Mouse (Mus musculus) left cerebral cortex, postnatal 10 days (tissue): ENCODE measurements at regions not wholly inside any gene's neighbourhood (a gene's known extent, or its start where the extent isn't known, plus 50 kb on each side); places are given as distances from the start of the nearest gene placed in this dataset.

Experiments
- DNase-seq, 2 experiments: peaks; one replicate each; pipeline ENCODE4 v3.0.0; 2021 to 2022; ENCODE audit warnings: low spot score in 2 of 2, mixed read lengths in 1 of 2; ENCODE audit errors: extremely low spot score in 1 of 2
- intact Hi-C: fragments of 180-260 bp; cut with DNase I; formaldehyde crosslinking; loops from one replicate; pipeline ENCODE4 v1.15.1; 2025

DNA sequence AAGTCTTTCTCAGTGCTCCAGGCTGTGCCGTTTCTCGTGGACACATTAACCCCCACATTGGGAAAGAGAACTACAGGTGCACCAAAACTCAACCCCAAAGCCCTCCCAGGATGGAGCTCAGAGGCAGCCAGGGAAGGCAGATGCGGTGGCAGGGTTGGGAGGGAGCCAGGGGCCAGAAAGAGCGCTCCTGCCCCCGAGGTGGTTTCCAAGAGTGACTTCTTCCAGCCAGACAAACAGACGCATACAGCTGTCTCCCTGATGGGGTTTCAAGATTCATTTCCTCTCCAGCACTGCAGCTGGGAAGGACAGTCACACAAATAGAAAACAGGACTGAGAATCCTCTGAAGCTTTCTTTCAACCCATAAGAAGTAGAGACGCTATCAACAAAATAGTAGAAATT lies 303.5 kb downstream of the Tns1 start:
- intact Hi-C loops: loop anchor here (10.0 kb wide), 1 partner anchor 546 kb away; no protein-coding TSS in a partner anchor
- DNase-seq: no peak

DNA sequence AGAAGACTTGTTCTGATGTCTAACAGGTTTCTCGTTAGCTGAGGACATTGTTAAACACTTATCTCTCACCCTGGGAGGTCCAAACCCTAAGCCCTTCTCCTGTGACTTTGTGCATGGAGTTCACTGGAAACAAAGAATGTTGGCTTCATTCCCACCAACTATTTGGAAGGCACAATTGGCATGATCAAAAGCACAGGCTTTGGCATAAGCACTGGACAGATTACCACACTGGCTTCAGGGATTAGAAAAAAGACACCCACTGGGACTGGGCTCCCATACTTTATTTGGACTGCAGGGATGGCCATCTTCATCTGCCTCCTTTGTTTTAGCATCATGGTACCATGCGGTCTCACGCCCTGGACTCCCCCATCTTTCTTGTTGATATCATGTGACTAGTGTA lies 317.0 kb downstream of the Tns1 start:
- intact Hi-C loops: no loop called here

DNA sequence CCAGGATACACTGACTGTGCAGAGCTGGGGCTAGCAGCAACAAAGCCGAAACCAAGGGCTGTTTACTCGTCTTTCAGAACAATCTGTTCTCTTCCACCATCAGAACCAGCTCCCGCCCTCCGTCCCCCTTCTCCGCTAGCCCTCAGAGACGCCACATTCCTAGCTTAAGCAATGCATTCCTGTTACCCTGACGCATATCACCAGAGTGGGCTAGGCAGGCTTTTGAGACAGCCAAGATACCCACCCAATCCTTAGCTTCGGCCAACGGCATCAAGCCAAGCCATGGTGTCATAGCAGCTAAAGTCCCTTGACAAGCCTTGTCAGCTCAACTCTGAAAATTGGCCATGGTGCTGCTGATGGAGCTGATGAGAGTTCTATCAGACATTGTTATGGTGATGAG lies 319.1 kb downstream of the Tns1 start:
- intact Hi-C loops: no loop called here
- DNase-seq: no peak

More for the DNA sequence above, 317.0 kb downstream of the Tns1 start:
- DNase-seq: no peak

DNA sequence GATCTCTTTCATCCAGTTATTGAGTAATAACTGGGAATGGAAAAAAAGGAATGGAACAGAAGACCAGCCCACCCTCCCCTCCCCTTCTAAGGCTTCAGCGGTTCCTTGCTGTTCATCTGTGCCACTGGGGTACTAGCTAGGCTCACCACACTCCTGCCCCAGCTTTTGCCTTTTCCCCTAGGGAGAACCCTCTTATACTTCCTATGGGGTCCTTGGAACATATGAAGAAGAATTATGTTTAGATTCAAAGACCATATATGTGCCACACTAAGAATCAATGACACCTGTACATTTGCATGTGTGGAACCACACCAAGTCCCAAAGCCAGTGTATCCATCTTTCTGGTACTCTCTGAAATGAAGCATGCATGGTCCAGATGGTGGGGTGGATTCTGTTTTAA lies 324.3 kb downstream of the Tns1 start:
- no peak for DNase-seq
- intact Hi-C loops: no loop called here

DNA sequence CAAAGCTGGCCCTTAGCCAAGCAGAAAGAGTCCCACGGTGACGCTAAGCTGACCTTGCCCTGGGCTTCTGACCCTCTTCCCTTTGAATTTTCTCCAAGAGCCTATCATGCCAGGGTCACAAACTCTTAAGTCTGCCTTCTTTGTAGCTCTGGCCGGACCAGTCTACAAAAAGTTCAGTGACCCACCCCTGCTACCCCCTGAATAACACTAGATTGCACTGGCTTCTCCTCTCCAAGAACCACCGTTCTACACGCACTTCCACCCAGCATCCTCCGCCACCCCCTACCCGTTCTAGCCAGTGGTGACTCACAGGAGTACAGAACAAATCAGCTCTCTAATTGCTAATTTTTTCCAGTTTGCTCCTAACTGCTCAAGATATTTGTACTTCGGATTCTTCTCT lies 325.0 kb downstream of the Tns1 start:
- peak in 1 of 2 experiments; percentile 37 for DNase-seq

DNA sequence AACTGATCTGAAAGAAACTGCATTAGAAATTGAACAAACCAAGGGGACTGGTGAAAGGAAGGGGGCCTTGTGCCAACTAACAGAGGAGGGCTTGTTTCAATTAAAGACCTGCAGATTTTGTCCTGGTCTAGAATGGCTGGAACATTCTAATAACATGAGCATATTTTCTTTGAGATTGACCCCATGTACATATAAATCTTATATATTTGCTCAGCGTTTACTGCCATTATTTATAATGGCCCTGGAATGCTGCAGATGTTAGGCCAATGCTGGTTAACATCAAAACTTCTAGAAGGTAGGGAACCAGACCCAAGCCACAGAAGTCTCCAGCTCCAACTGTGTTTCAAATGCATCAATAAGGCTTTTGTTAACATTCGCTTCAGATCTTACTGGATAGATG lies 326.4 kb downstream of the Tns1 start:
- no peak for DNase-seq
- intact Hi-C loops: no loop called here

More for the DNA sequence above, 325.0 kb downstream of the Tns1 start:
- intact Hi-C loops: no loop called here

DNA sequence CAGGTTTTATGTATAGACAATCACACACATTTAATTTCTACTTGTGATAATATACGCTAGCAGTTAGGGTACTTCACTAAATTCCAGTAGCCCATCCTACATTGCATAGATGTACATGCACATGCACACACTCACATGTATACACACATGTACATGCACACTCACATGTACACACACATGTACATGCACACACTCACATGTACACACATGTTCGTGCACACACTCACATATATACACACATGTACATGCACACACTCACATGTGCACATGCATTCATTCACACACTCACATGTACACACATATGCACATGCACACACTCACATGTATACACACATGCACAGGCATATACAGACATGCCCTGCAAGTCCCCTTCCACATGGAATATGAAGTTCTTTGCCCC lies 326.8 kb downstream of the Tns1 start:
- DNase-seq: no peak
- intact Hi-C loops: no loop called here

DNA sequence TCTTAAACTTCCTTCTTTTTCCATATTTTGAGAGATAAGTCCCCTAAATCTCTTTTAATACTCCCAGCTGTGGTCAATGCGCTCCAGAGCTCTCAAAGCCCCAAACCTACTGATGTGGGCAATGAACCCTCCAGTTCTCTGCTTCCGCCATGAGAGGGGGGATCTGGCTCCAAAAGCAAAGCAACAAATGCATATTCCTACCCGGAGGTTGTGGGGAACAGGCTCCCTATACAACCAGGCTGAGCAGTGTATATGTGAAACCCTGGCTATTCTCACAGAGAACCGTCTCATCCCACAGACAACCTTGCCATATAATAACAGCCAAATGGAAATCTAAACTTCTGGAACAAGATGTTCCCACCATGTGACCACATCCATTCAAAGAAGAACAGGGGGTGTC lies 330.4 kb downstream of the Tns1 start:
- no peak for DNase-seq
- intact Hi-C loops: no loop called here

DNA sequence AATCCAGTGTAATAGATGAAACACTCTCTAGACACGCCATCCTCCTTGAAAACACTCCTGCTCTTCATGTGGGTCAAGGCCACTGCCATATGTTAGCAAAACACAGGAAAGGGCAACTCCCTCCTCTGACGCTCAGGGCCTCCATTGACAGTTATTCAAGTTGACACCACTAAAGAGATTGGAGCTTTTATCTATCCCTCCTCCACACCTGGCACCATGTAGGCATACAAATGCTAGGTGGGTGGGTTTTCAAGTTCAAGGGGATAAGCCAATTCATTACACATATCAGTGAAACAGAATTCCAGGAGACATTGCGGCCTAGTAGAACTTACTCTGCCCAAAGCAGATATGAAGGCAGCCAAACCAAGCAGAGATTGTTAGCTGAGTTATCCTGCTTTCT lies 331.0 kb downstream of the Tns1 start:
- DNase-seq: no peak
- intact Hi-C loops: no loop called here

DNA sequence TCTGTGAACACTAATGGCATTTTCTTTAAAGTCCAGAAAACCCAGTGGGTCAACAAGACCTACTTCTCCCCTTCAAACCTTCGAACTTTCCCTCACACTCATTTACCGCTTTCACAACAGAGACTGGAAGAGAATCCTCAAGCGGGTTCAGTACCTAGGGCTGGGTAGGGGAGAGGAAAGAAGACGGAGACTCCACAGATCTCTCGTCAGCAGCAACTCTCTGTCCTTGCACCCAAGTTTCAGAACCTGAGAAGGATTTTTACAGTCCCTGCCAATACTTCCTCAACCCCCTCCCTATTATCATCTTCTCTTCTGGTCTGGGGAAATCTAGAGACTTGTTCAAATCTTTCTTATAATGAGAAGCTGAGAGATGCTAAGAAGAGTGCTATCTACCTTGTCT lies 331.9 kb downstream of the Tns1 start:
- intact Hi-C loops: no loop called here
- DNase-seq: no peak

DNA sequence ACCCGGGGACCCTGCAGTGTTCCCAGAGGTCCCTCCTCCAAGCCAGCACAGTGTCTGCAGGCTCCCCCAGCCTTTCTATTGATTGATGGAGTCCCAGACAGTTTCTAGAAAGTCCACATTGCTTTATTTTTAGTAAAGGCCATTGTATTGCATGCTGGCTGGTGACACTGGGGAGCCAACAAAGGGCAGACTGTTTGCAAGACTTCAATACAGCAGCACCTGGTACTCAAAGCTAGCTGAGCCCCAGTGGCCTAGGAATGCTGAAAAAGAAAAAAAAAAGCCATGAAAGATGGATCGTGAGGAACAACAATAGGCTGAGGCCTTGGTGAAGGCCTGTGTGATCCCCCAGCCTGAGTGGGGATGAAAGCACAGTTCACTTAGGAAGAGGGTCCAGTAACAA lies 336.6 kb downstream of the Tns1 start:
- DNase-seq: no peak
- intact Hi-C loops: no loop called here

DNA sequence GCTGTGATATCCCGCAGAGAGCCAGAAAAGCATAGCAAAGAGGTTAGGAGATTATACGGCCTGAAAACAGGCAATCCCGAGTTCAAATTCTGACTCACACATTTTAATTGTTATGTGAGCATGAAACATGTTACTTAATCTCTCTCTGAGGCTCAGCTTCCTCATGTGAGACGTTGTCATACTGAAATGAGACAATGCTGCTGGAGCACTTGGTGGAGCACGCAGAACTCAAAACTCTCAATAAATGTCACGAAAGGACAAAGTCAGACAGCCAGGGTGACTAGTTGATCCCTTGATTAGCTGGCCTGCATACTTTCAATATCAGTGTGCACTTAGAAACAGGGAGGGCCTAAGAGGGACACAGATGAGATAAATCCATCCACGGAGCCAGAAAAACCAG lies 337.0 kb downstream of the Tns1 start:
- DNase-seq: no peak
- intact Hi-C loops: no loop called here

DNA sequence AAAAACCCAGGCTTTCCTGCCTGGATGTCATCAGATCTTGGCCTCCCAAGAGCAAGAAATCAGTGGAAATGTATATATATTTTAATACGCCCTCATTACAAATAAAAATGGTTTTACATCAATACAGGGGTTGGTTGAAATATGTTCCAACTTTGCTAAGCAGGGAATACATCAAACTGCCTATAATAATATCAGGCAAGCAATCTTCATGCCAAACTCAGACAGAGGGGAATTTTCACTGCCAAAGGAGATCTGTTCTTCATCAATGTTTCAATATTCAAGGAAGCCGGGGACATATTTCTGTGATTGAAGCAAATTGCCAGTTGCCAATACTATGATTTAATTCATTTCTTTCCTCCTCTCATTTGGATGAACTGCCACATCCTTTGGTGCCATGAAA lies 340.9 kb downstream of the Tns1 start:
- intact Hi-C loops: no loop called here
- no peak for DNase-seq

DNA sequence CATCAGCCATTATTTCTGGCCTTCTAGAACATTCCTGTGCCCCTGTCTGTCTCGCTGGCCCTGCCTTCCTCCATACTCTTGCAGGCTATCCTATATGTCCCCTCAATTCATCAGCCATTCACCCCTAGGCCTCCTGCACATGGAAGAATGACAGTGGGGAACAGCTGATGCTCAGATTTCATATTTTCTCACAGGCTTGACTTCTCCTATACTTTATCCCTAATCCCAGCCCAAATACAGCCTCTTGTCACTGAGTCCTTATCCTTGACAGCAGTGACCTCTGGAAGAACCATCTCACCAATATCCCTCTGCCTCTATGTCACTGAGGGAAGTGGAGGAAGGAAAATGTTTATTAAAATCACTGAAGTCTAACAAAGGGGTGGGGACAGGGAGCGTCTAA lies 341.4 kb downstream of the Tns1 start:
- intact Hi-C loops: no loop called here
- DNase-seq: no peak

DNA sequence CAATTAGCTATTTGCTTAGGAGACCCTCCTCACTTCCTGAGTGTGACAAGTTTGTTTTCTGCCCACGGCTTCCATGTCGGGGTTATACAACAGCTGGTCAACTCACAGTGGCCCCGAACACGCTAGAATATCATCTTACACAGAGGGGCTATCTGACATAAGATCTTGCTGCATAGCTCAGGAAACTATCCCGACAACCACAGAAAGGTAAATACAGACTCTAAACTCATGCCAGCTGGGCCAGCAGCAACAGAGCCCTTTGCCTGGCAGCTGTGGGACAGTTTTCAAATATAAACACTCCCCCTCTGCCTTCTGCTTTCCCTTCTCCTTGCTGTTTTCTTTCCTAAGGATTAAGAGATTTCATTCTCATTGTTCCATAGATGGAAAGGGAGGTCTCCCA lies 352.5 kb downstream of the Tns1 start:
- DNase-seq: no peak
- intact Hi-C loops: no loop called here

DNA sequence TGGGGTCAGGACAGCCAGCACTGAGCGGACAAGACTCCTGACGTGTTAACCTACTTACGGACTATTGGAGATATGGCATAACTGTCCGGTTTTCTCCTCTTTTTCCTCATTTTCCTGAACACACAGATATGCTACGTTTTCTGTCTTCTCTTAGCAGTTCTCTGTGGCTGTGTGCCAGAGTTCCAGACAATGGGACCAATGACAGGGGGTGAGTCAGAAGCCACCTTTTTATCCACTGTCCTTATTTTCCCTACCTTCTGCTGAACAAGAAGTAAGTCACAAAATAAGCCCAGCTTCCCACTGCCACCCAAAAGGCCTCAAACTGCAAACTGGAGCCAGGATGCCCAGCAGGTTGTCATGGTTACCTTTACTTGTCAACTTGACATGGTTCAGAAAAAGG lies 353.6 kb downstream of the Tns1 start:
- intact Hi-C loops: no loop called here
- no peak for DNase-seq

DNA sequence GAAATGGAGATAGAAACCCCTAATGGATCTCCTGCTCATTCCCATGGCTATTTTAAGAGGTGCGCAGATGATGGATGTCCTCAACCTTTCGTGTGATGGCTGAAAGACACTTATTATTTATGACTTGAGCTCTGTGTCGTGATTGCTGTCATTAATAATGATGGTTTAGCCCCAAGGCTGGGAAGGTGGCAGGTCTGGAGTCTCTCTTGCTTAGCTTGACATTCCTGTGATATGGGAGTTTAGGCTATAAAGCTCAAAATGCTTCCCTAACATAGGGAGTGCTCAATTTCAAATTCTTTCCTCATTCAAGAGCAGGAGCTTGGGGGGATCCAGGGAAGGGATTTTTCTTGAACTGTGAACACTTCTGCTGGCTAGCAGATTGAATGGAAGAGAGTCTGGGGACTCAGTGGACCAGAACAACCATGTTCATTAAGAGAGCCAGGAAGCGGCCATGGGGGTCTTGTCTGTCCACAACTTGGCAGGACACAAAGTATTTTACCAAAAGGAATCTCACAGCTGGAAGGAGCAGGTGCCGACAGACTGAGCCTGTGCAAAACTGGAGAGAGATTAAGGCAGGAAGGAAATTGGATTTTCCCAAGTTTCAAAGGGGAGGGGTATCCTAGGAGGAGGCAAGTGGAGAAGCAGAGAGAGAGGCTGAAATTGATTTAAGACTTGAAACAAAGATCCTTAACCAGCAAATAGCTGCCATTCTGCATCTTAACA lies 359.5 kb downstream of the Tns1 start:
- intact Hi-C loops: no loop called here
- no peak for DNase-seq

DNA sequence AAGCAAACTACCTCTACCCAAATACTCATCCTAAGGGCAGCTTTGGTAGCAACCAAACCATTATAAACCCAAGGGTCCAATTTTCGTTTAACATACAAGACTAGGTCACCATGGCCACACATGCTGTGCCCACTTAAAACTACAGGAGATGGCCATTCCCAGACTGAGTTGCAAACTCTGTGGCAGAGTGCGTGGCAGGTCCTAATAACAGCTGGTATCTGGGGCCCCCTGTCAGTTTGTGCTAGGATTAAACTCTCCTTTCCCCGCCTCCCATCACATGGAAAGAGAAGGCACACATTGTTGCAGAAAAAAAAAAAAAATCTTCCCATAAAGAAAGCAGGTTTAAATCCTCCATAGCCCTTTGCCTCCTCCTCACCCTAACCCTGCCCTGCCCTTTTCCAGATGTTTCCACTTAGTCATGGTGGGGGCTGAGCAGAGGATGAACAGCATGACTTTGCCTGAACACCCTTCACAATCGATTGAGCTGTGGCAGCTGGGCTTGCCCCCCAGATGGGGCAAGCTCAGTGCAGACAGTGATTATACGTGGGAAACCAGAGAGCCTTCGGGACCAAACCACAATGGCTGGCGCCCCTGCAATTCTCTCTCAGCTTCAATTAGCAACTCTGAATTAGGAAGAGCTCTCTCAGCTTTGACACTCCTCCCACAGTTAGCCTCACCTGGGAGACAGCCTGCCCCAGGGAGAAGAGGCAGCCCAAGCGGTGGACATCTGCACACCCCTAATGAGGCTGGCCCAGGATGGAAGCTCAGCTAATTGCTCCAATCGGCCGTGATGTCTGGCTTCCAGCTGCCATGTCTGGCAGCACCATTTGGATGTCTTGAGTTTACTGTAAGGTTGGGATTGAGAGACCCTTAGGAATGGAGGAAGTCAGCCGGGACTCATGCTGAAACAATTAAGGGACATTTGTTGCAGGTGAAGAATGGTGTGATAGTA lies 365.9 kb downstream of the Tns1 start:
- intact Hi-C loops: no loop called here
- DNase-seq: no peak

DNA sequence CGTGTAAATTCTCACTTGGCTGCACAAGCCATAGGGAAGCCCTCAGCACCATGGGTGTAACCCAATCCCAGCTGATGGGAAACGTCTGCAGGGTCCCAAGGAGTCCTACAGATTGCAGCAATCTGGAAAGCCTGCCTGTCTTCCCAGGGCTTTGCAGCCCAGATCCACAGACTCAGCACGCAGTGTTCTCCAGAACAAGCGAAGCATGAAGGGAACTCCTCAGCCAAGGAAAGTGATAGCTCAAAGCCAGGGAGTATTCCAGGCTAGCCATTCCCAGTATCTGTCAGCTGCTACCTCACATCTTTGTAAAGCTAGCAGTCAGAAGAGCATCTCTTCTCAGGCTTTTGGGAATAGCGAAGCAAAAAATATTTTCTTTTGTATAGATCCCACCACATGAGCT lies 368.5 kb downstream of the Tns1 start:
- DNase-seq: no peak
- intact Hi-C loops: no loop called here

DNA sequence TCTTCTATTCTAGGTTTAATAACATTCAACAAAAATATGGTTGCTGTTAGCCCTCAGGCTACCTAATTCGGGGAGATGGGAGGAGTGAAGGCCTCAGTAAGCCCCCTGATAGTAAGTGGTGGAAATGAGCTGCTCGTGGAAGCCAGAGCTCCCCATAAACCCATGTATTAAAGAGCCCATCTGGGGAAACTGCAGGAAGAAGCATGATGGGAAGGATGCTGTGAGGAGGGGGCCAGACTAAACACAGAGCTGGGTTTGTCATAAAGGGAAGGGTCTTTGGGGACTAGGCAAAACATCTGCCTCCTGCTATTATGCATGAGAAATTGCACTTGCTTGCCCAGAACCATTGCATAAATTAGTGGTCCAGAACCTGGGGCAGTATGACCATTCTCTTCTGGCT lies 369.3 kb downstream of the Tns1 start:
- no peak for DNase-seq
- intact Hi-C loops: no loop called here
